Mouse (Mus musculus): ENCODE data around the gene Cdh4.

The Cdh4 gene

GRCm38 (mm10) chr2:179442191-179442540 lies at the start of gene Cdh4:
Gene Cdh4 (plus strand): TSS chr2:179442431.
- DNase-seq (ENCODE audit: low read depth, low spot score), result no peak

GRCm38 (mm10) chr2:179395442-179395841 lies 46.8 kb upstream of the Cdh4 start:
- DNase-seq (ENCODE audit: low read depth, low spot score), result no peak

- no peak for DNase-seq (ENCODE audit: low read depth, low spot score)
Observed at GRCm38 (mm10) chr2:179399645-179400249, 42.5 kb upstream of the Cdh4 start.

- no peak for DNase-seq (ENCODE audit: low read depth, low spot score)
Observed at GRCm38 (mm10) chr2:179410866-179411561, 31.2 kb upstream of the Cdh4 start.

GRCm38 (mm10) chr2:179412966-179413365 lies 29.3 kb upstream of the Cdh4 start:
- DNase-seq (ENCODE audit: low read depth, low spot score), result no peak

GRCm38 (mm10) chr2:179414253-179414652 lies 28.0 kb upstream of the Cdh4 start:
- no peak for DNase-seq (ENCODE audit: low read depth, low spot score)

GRCm38 (mm10) chr2:179414704-179415103 lies 27.5 kb upstream of the Cdh4 start:
- no peak for DNase-seq (ENCODE audit: low read depth, low spot score)

- DNase-seq (ENCODE audit: low read depth, low spot score), result no peak
Observed at GRCm38 (mm10) chr2:179415892-179416403, 26.3 kb upstream of the Cdh4 start.

- DNase-seq (ENCODE audit: low read depth, low spot score), result no peak
Observed at GRCm38 (mm10) chr2:179416587-179417227, 25.5 kb upstream of the Cdh4 start.

GRCm38 (mm10) chr2:179425602-179426001 lies 16.6 kb upstream of the Cdh4 start:
- no peak for DNase-seq (ENCODE audit: low read depth, low spot score)

- DNase-seq (ENCODE audit: low read depth, low spot score), result no peak
Observed at GRCm38 (mm10) chr2:179428889-179429288, 13.3 kb upstream of the Cdh4 start.

- DNase-seq (ENCODE audit: low read depth, low spot score), result no peak
Observed at GRCm38 (mm10) chr2:179440161-179440560, 2.1 kb upstream of the Cdh4 start.

- no peak for DNase-seq (ENCODE audit: low read depth, low spot score)
Observed at GRCm38 (mm10) chr2:179441086-179441485, 1.1 kb upstream of the Cdh4 start.

- no peak for DNase-seq (ENCODE audit: low read depth, low spot score)
Observed at GRCm38 (mm10) chr2:179441717-179442116, 514 bp upstream of the Cdh4 start.

- no peak for DNase-seq (ENCODE audit: low read depth, low spot score)
Observed at GRCm38 (mm10) chr2:179442541-179443225, 452 bp downstream of the Cdh4 start.

- DNase-seq (ENCODE audit: low read depth, low spot score), result no peak
Observed at GRCm38 (mm10) chr2:179443226-179443815, 1.1 kb downstream of the Cdh4 start.

- DNase-seq (ENCODE audit: low read depth, low spot score), result no peak
Observed at GRCm38 (mm10) chr2:179443959-179444358, 1.7 kb downstream of the Cdh4 start.

GRCm38 (mm10) chr2:179448256-179448655 lies 6.0 kb downstream of the Cdh4 start:
- no peak for DNase-seq (ENCODE audit: low read depth, low spot score)

GRCm38 (mm10) chr2:179449018-179449417 lies 6.8 kb downstream of the Cdh4 start:
- DNase-seq (ENCODE audit: low read depth, low spot score), result no peak

GRCm38 (mm10) chr2:179459196-179459595 lies 17.0 kb downstream of the Cdh4 start:
- DNase-seq (ENCODE audit: low read depth, low spot score), result no peak

GRCm38 (mm10) chr2:179459606-179460005 lies 17.4 kb downstream of the Cdh4 start:
- DNase-seq (ENCODE audit: low read depth, low spot score), result no peak

- DNase-seq (ENCODE audit: low read depth, low spot score), result no peak
Observed at GRCm38 (mm10) chr2:179463514-179463913, 21.3 kb downstream of the Cdh4 start.

Measured in c-Kit-negative CD71-positive TER-119-positive erythroid progenitor cells, embryonic 14.5 days (primary cell).